Comparison of ENCODE assay signal across 17 mouse cellular contexts in the genomic region with DNA sequence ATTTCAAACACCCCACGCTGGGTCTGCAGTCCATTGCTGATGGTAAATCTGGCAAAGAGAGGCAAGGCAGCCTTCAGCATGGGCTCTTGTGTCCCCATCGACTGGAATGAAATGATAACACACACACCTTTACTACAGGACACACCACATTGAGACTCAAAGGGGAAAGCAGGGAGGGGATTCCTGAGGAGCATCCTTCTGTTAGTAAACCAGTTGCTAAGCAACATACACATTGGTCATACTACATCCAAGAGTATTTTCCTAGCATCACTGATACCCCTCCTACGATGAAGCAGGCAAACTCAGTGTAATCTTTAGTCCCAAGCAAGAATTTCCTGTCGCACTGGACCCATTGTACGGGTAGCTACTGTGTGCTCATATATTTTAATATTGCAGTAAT. TPM values are rescaled to one million over a fixed set of nuclear protein-coding genes. Genes with fewer than 3 reads are reported as not detected.
"Had no signal": no experiment of that assay in that cellular context is flagged by ENCODE, and none has a peak within 500 bp of the region (broad histone marks: within the 10 kb centered on the region; RNA-seq: fewer than 3 reads in every experiment).

No protein-coding gene starts in this region.

- H3K9me3 ChIP-seq: kidney, embryonic 15.5 days; liver, embryonic 13.5 days; midbrain, embryonic 12.5 days; neural tube, embryonic 12.5 days; neural tube, embryonic 15.5 days had no signal

- H3K27me3 ChIP-seq: kidney, embryonic 15.5 days; liver, embryonic 13.5 days; midbrain, embryonic 12.5 days; neural tube, embryonic 12.5 days; neural tube, embryonic 15.5 days had no signal

- H3K4me2 ChIP-seq: kidney, embryonic 15.5 days; liver, embryonic 13.5 days; midbrain, embryonic 12.5 days; neural tube, embryonic 12.5 days; neural tube, embryonic 15.5 days had no signal

- H3K4me1 ChIP-seq: kidney, embryonic 15.5 days; liver, embryonic 13.5 days; midbrain, embryonic 12.5 days; neural tube, embryonic 12.5 days had no signal

- H3K4me3 ChIP-seq: kidney, embryonic 15.5 days; left cerebral cortex, adult 2 months; liver, embryonic 13.5 days; midbrain, embryonic 12.5 days; neural tube, embryonic 12.5 days; neural tube, embryonic 15.5 days had no signal

- H3K9ac ChIP-seq: kidney, embryonic 15.5 days; liver, embryonic 13.5 days; midbrain, embryonic 12.5 days; neural tube, embryonic 12.5 days; neural tube, embryonic 15.5 days had no signal

- H3K27ac ChIP-seq: kidney, embryonic 15.5 days; left cerebral cortex, adult 2 months; liver, embryonic 13.5 days; midbrain, embryonic 12.5 days; neural tube, embryonic 12.5 days; neural tube, embryonic 15.5 days; stomach, postnatal 0 days had no signal

- H3K36me3 ChIP-seq: liver, embryonic 13.5 days; midbrain, embryonic 12.5 days; neural tube, embryonic 12.5 days; neural tube, embryonic 15.5 days had no signal

- DNase-seq: layer of hippocampus, postnatal 36 days; liver, embryonic 13.5 days; lung, postnatal 14 days; right cerebral cortex, adult 18-20 months; right cerebral cortex, postnatal 14 days; right cerebral cortex, postnatal 4 days had no signal

RNA-seq across cellular contexts. Expression of a gene that starts 55.7 kb away (rescaled TPM):
- polyA plus RNA-seq: liver, adult 2 months; liver, embryonic 13.5 days; liver, embryonic 16.5 days; lung, adult 2 months; midbrain, embryonic 12.5 days; stomach, embryonic 14.5 days; thymus, adult 2 months had no signal
